Mouse (Mus musculus) MEL-GATA-1-ER (cell line): ENCODE data around the gene Trpv6.

Source experiments
- DNase-seq: peaks from one replicate; pipeline ENCODE4 v3.0.0-alpha.2; 2012; ENCODE audit warnings: low read depth; ENCODE audit errors: extremely low read depth

Gene Trpv6

GRCm38 (mm10) chr6:41622661-41623060, 13.5 kb downstream of the Trpv6 start:
- no peak for DNase-seq

- DNase-seq, result no peak
Observed at GRCm38 (mm10) chr6:41621241-41621990, 14.8 kb downstream of the Trpv6 start.

- no peak for DNase-seq
Observed at GRCm38 (mm10) chr6:41620173-41620798, 15.9 kb downstream of the Trpv6 start.

GRCm38 (mm10) chr6:41607637-41608036, 28.6 kb downstream of the Trpv6 start:
- no peak for DNase-seq

DNA sequence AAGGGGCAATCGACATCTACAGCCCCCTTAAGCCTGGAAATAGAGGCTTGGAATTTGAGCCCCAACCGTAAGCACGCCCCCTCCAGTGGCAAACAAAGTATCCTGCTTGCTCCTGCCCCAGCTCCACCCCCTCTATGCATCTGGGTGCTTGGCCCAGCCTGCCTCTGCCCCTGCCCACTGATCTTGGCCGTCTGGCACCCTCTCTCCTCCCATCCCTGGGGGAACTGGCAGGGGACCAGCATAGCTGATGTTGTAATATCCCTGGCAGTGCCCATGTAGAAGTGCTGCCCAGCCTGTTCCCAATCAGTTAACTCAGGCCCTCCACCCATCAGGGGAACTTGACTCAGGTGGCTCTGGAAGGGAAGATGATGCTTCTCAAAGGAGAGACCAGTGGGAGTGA, 30.0 kb downstream of the Trpv6 start:
- no peak for DNase-seq

DNA sequence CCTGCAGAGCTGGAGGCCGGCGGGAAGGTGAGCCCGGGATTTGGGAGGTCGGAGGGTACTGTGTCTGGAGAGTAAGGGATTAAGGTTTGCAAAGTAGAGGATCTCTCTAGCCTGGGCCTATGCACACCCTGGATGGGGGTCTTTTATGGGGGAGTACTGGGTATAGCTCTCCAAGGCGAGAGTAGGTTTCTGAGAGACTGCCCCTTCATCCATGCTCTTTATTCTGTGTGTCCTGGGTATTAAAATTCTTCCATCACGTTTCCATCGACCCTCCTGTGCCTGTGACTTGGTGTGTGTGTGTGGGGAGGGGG, 30.5 kb downstream of the Trpv6 start:
- DNase-seq, result no peak

- DNase-seq, result peak; percentile 41
Observed at GRCm38 (mm10) chr6:41605061-41605793, 31.0 kb downstream of the Trpv6 start, which contains the start of gene Ephb6. Ephb6 (plus strand) TSS chr6:41605482.

GRCm38 (mm10) chr6:41604401-41605050, 31.7 kb downstream of the Trpv6 start:
- peak; percentile 36 for DNase-seq

DNA sequence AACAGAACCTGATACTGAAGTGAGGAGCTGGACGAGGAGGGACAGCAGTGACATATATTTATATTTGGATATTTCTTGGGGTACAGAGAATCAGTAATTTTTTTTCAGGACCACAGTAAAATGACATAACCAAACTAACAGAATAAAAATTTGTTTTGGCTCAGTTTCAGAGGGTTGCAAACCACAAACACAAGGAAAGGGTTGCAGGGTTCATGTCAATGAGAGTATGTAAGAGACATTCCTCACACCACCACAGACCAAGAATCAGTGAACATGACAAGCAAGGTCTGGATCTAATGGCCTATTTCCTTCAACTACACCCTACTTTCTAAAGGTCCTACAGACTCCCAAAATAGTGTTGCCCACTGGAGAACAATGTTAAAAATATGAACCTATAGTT, 54.0 kb downstream of the Trpv6 start:
- DNase-seq, result no peak

DNA sequence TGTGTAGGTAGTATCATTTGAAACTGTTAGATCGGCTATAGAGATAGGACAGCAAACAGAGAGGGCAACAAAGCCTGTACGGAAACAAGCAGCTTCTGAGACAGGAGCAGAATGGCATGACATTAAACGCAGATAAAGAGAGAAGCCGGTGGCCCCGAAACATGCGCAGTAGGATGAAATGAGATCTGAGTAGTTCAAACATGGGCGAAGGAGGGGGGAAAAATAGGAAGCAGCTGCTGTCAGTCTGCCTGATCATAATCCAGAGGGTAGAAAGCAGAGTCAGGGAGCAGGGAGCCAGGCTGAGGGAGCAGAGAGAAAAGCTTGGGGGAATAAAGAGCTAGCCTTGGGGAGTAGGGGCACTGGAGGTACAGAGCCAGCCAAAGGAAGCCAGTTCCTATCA, 54.9 kb downstream of the Trpv6 start:
- no peak for DNase-seq

DNA sequence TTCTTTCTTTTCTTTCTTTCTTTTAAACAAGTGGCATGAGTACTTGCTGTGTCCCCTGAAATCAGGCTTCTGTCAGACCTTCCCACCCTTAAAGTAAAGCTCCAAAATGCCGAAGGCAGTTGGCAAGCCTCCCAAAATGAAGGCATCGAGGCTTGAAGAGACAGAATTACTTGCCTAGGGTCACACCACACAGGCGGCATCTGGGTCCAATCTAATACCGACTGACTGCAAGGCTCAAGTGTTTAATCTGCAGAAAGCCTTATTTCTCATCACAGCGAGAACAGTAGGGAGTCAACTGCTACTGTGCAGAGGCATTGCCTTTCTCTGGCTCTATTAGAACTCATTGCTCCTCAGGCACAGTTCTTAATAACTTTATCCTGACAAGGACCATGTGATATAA, 58.9 kb downstream of the Trpv6 start:
- DNase-seq, result no peak

- no peak for DNase-seq
Observed at GRCm38 (mm10) chr6:41576526-41577097, 59.6 kb downstream of the Trpv6 start.
